Mouse (Mus musculus) liver, embryonic 11.5 days (tissue): ENCODE measurements at regions not wholly inside any gene's neighbourhood (a gene's known extent, or its start where the extent isn't known, plus 50 kb on each side); places are given as distances from the start of the nearest gene placed in this dataset.

Source experiments
- ATAC-seq: fragments of 200-750 bp; cut with Nextera tagmentation; replicated peaks from 2 replicates; pipeline ENCODE4 v1.8.0; 2017; ENCODE audit warnings: moderate number of reproducible peaks, mild to moderate bottlenecking, moderate TSS enrichment, moderate library complexity; ENCODE audit not compliant: low FRiP score
- DNase-seq: peaks from one replicate; pipeline ENCODE4 v3.0.0-alpha.2; 2017; ENCODE audit warnings: low spot score
- H3K27ac ChIP-seq: fragments of 300-500 bp; sonication (generic); 2 replicates; pipeline ENCODE4 v1.5.1; 2014; ENCODE audit warnings: mild to moderate bottlenecking, low read depth, low read length, control low read depth
- H3K27me3 ChIP-seq: fragments of 300-500 bp; sonication (generic); replicated peaks from 2 replicates; pipeline ENCODE4 v1.6.1; 2014; ENCODE audit warnings: low read length, mixed read lengths; ENCODE audit not compliant: control insufficient read depth, insufficient read depth
- H3K36me3 ChIP-seq: fragments of 300-500 bp; sonication (generic); 2 replicates; pipeline ENCODE4 v1.6.1; 2014; ENCODE audit warnings: mild to moderate bottlenecking, low read length, moderate library complexity, mixed read lengths; ENCODE audit not compliant: control insufficient read depth, insufficient read depth
- H3K4me1 ChIP-seq: fragments of 300-500 bp; sonication (generic); replicated peaks from 2 replicates; pipeline ENCODE4 v1.6.1; 2014; ENCODE audit warnings: low read length, mixed read lengths; ENCODE audit not compliant: control insufficient read depth, insufficient read depth
- H3K4me2 ChIP-seq: fragments of 300-500 bp; sonication (generic); 2 replicates; pipeline ENCODE4 v1.6.1; 2014; ENCODE audit warnings: mild to moderate bottlenecking, control low read depth, moderate library complexity
- H3K4me3 ChIP-seq: fragments of 300-500 bp; sonication (generic); 2 replicates; pipeline ENCODE4 v1.5.1; 2014; ENCODE audit warnings: low read depth, low read length, control low read depth
- H3K9ac ChIP-seq: fragments of 300-500 bp; sonication (generic); 2 replicates; pipeline ENCODE4 v1.6.1; 2014; ENCODE audit warnings: low read depth, low read length, control low read depth
- H3K9me3 ChIP-seq: fragments of 300-500 bp; sonication (generic); 2 replicates; pipeline ENCODE4 v1.6.1; 2016; ENCODE audit warnings: low read length, inconsistent platforms, mixed read lengths; ENCODE audit not compliant: control insufficient read depth
- WGBS: fragments of 180-500 bp; shearing (Covaris S2); extraction: QIAGEN DNeasy Blood & Tissue Kit; methylation state at CpG from one replicate; pipeline ENCODE4 v1.1.7; 2014; 5-methylcytosine and 5-hydroxymethylcytosine counted together

- no peak overlapping the region for H3K9ac ChIP-seq
- no peak overlapping the region for H3K4me2 ChIP-seq
- H3K36me3 ChIP-seq: no peaks in the 10 kb centered on the region
- H3K4me1 ChIP-seq: no peaks in the 10 kb centered on the region
- WGBS: 60% methylated on average over 14 of the region's 14 CpGs
- DNase-seq (no peak), ATAC-seq (no peak)
- no peaks in the 10 kb centered on the region for H3K9me3 ChIP-seq
- no peak overlapping the region for H3K27ac ChIP-seq
- no peaks in the 10 kb centered on the region for H3K27me3 ChIP-seq
- H3K4me3 ChIP-seq: no peak overlapping the region
Measured at GRCm38 (mm10) chr15:93084967-93085617, 189.9 kb downstream of the Gxylt1 start.

GRCm38 (mm10) chr15:93074070-93074469 is 200.9 kb downstream of the Gxylt1 start:
- H3K9me3 ChIP-seq: no peaks in the 10 kb centered on the region
- WGBS: 55% methylated on average over 6 of the region's 6 CpGs
- no peak overlapping the region for H3K9ac ChIP-seq
- DNase-seq: no peak
- H3K36me3 ChIP-seq: no peaks in the 10 kb centered on the region
- no peaks in the 10 kb centered on the region for H3K4me1 ChIP-seq
- H3K4me2 ChIP-seq: no peak overlapping the region
- H3K27ac ChIP-seq: no peak overlapping the region
- H3K27me3 ChIP-seq: no peaks in the 10 kb centered on the region
- ATAC-seq: no peak
- no peak overlapping the region for H3K4me3 ChIP-seq

- no peak overlapping the region for H3K27ac ChIP-seq
- H3K36me3 ChIP-seq: no peaks in the 10 kb centered on the region
- 81% methylated on average over 10 of the region's 10 CpGs for WGBS
- no peaks in the 10 kb centered on the region for H3K4me1 ChIP-seq
- H3K4me2 ChIP-seq: no peak overlapping the region
- H3K4me3 ChIP-seq: no peak overlapping the region
- H3K27me3 ChIP-seq: no peaks in the 10 kb centered on the region
- no peak overlapping the region for H3K9ac ChIP-seq
- DNase-seq (no peak), ATAC-seq (no peak)
- no peaks in the 10 kb centered on the region for H3K9me3 ChIP-seq
Measured at GRCm38 (mm10) chr15:93062213-93063131, 212.5 kb downstream of the Gxylt1 start.

GRCm38 (mm10) chr15:93053471-93053870 is 221.5 kb downstream of the Gxylt1 start:
- no peak overlapping the region for H3K9ac ChIP-seq
- H3K4me2 ChIP-seq: no peak overlapping the region
- DNase-seq (no peak), ATAC-seq (no peak)
- WGBS: 87% methylated on average over 3 of the region's 3 CpGs
- H3K4me1 ChIP-seq: no peaks in the 10 kb centered on the region
- H3K9me3 ChIP-seq: no peaks in the 10 kb centered on the region
- H3K36me3 ChIP-seq: no peaks in the 10 kb centered on the region
- H3K27me3 ChIP-seq: no peaks in the 10 kb centered on the region
- no peak overlapping the region for H3K27ac ChIP-seq
- H3K4me3 ChIP-seq: no peak overlapping the region

GRCm38 (mm10) chr15:93027185-93027584 is 247.8 kb downstream of the Gxylt1 start:
- Histone ChIP-seq H3K36me3 (no peaks in the 10 kb centered on the region), H3K4me3 (no peak overlapping the region), H3K9ac (no peak overlapping the region), H3K4me2 (no peak overlapping the region), H3K27me3 (no peaks in the 10 kb centered on the region), H3K4me1 (no peaks in the 10 kb centered on the region), H3K9me3 (no peaks in the 10 kb centered on the region), H3K27ac (no peak overlapping the region)
- WGBS: 42% methylated on average over 6 of the region's 6 CpGs
- no peak for ATAC-seq
- no peak for DNase-seq

GRCm38 (mm10) chr15:93026456-93027078 is 248.4 kb downstream of the Gxylt1 start:
- H3K4me3 ChIP-seq: no peak overlapping the region
- no peak overlapping the region for H3K27ac ChIP-seq
- H3K4me1 ChIP-seq: no peaks in the 10 kb centered on the region
- H3K36me3 ChIP-seq: no peaks in the 10 kb centered on the region
- no peak for DNase-seq
- no peaks in the 10 kb centered on the region for H3K27me3 ChIP-seq
- no peak overlapping the region for H3K4me2 ChIP-seq
- no peak for ATAC-seq
- 52% methylated on average over 11 of the region's 11 CpGs for WGBS
- H3K9ac ChIP-seq: no peak overlapping the region
- H3K9me3 ChIP-seq: no peaks in the 10 kb centered on the region

GRCm38 (mm10) chr15:93025791-93026190 is 249.2 kb downstream of the Gxylt1 start:
- Histone ChIP-seq H3K9ac (no peak overlapping the region), H3K9me3 (no peaks in the 10 kb centered on the region), H3K27me3 (no peaks in the 10 kb centered on the region), H3K4me1 (no peaks in the 10 kb centered on the region), H3K4me2 (no peak overlapping the region), H3K4me3 (no peak overlapping the region), H3K36me3 (no peaks in the 10 kb centered on the region), H3K27ac (no peak overlapping the region)
- 53% methylated on average over 9 of the region's 9 CpGs for WGBS
- ATAC-seq: no peak
- no peak for DNase-seq

- WGBS: 70% methylated on average over 6 of the region's 6 CpGs
- Histone ChIP-seq H3K36me3 (no peaks in the 10 kb centered on the region), H3K4me2 (no peak overlapping the region), H3K9ac (no peak overlapping the region), H3K27me3 (no peaks in the 10 kb centered on the region), H3K27ac (no peak overlapping the region), H3K9me3 (no peaks in the 10 kb centered on the region), H3K4me3 (no peak overlapping the region), H3K4me1 (no peaks in the 10 kb centered on the region)
- DNase-seq: no peak
- ATAC-seq: no peak
Measured at GRCm38 (mm10) chr15:93024171-93024570, 250.8 kb downstream of the Gxylt1 start.
